Mouse (Mus musculus) stomach, embryonic 15.5 days (tissue): Measurements from ENCODE around the gene Tsacc. TPM values are rescaled to one million over a fixed set of nuclear protein-coding genes. Genes with fewer than 3 reads are reported as not detected.
"Not testable (repeated sequence)": the region's sequence is repeated elsewhere in the genome, so short reads cannot be mapped to it uniquely, and the experiment has no call there.

Experiments
- ATAC-seq: fragments of 200-750 bp; cut with Nextera tagmentation; 2 replicates; pipeline ENCODE4 v1.8.0; 2017; ENCODE audit warnings: low read depth, moderate number of reproducible peaks, moderate TSS enrichment; ENCODE audit not compliant: insufficient read depth, low FRiP score
- H3K27ac ChIP-seq: fragments of 300-500 bp; sonication (generic); 2 replicates; pipeline ENCODE4 v1.5.1; 2015; ENCODE audit warnings: mild to moderate bottlenecking, inconsistent platforms
- H3K27me3 ChIP-seq: fragments of 300-500 bp; sonication (generic); replicated peaks from 2 replicates; pipeline ENCODE4 v1.6.1; 2015; ENCODE audit warnings: inconsistent platforms
- H3K36me3 ChIP-seq: fragments of 300-500 bp; sonication (generic); 2 replicates; pipeline ENCODE4 v1.6.1; 2015; ENCODE audit warnings: inconsistent platforms
- H3K4me1 ChIP-seq: fragments of 300-500 bp; sonication (generic); 2 replicates; pipeline ENCODE4 v1.6.1; 2015; ENCODE audit warnings: inconsistent platforms
- H3K4me2 ChIP-seq: fragments of 300-500 bp; sonication (generic); 2 replicates; pipeline ENCODE4 v1.6.1; 2015; ENCODE audit warnings: mild to moderate bottlenecking, inconsistent platforms
- H3K4me3 ChIP-seq: fragments of 300-500 bp; sonication (generic); replicated peaks from 2 replicates; pipeline ENCODE4 v1.5.1; 2015; ENCODE audit warnings: inconsistent platforms
- H3K9ac ChIP-seq: fragments of 300-500 bp; sonication (generic); 2 replicates; pipeline ENCODE4 v1.6.1; 2015; ENCODE audit warnings: inconsistent platforms
- H3K9me3 ChIP-seq: fragments of 300-500 bp; sonication (generic); 2 replicates; pipeline ENCODE4 v1.6.1; 2016; ENCODE audit warnings: inconsistent platforms
- WGBS: fragments of 180-500 bp; shearing (Covaris S2); methylation state at CpG from one replicate; pipeline ENCODE4 v1.1.7; 2015; 5-methylcytosine and 5-hydroxymethylcytosine counted together
- polyA plus RNA-seq: library from polyadenylated mRNA; unstranded; fragments of >200 nt; fragmentation: Nextera tagmentation; extraction: Ambion mirVana; gene quantifications from 2 replicates; pipeline ENCODE4 v1.2.1, GENCODE M21; 2015

The Tsacc gene
- polyA plus RNA-seq, 1 experiment from 2014 or later: 13.4 TPM

- Histone ChIP-seq H3K9ac (no peak overlapping the region), H3K27ac (no peak overlapping the region), H3K36me3 (no peaks in the 10 kb centered on the region), H3K4me3 (no peak overlapping the region), H3K4me2 (no peak overlapping the region), H3K27me3 (no peaks in the 10 kb centered on the region), H3K4me1 (no peaks in the 10 kb centered on the region), H3K9me3 (no peaks in the 10 kb centered on the region)
- ATAC-seq: no peak
- 40% methylated on average over 7 of the region's 7 CpGs for WGBS
Measured at GRCm38 (mm10) chr3:88276529-88277143, 20.2 kb downstream of the Tsacc start.

GRCm38 (mm10) chr3:88276121-88276520, 20.7 kb downstream of the Tsacc start:
- H3K27me3 ChIP-seq: no peaks in the 10 kb centered on the region
- H3K9me3 ChIP-seq: no peaks in the 10 kb centered on the region
- no peak overlapping the region for H3K4me2 ChIP-seq
- no peak overlapping the region for H3K27ac ChIP-seq
- no peak for ATAC-seq
- H3K4me1 ChIP-seq: no peaks in the 10 kb centered on the region
- H3K36me3 ChIP-seq: no peaks in the 10 kb centered on the region
- H3K9ac ChIP-seq: no peak overlapping the region
- 69% methylated on average over 2 of the region's 2 CpGs for WGBS
- no peak overlapping the region for H3K4me3 ChIP-seq

- no peaks in the 10 kb centered on the region for H3K36me3 ChIP-seq
- no peak for ATAC-seq
- 90% methylated on average over 4 of the region's 4 CpGs for WGBS
- H3K9me3 ChIP-seq: no peaks in the 10 kb centered on the region
- no peak overlapping the region for H3K27ac ChIP-seq
- no peak overlapping the region for H3K4me3 ChIP-seq
- H3K4me2 ChIP-seq: no peak overlapping the region
- H3K4me1 ChIP-seq: no peaks in the 10 kb centered on the region
- no peaks in the 10 kb centered on the region for H3K27me3 ChIP-seq
- H3K9ac ChIP-seq: no peak overlapping the region
Measured at GRCm38 (mm10) chr3:88274002-88274401, 22.8 kb downstream of the Tsacc start.

- Histone ChIP-seq H3K9ac (no peak overlapping the region), H3K9me3 (no peaks in the 10 kb centered on the region), H3K36me3 (no peaks in the 10 kb centered on the region), H3K27ac (no peak overlapping the region), H3K4me1 (no peaks in the 10 kb centered on the region), H3K4me2 (no peak overlapping the region), H3K27me3 (no peaks in the 10 kb centered on the region), H3K4me3 (no peak overlapping the region)
- 90% methylated on average over 3 of the region's 3 CpGs for WGBS
- ATAC-seq: no peak
Measured at GRCm38 (mm10) chr3:88271859-88272258, 24.9 kb downstream of the Tsacc start.

- not testable (repeated sequence) for H3K27ac ChIP-seq, H3K9me3 ChIP-seq, H3K9ac ChIP-seq, ATAC-seq, H3K4me2 ChIP-seq, H3K36me3 ChIP-seq, H3K4me3 ChIP-seq, H3K27me3 ChIP-seq, H3K4me1 ChIP-seq
- 86% methylated on average over 2 of the region's 2 CpGs for WGBS
Measured at GRCm38 (mm10) chr3:88271298-88271697, 25.5 kb downstream of the Tsacc start.

GRCm38 (mm10) chr3:88268991-88269390, 27.8 kb downstream of the Tsacc start:
- H3K9me3 ChIP-seq: no peaks in the 10 kb centered on the region
- H3K4me2 ChIP-seq: no peak overlapping the region
- WGBS: 83% methylated on average over 5 of the region's 5 CpGs
- H3K4me1 ChIP-seq: no peaks in the 10 kb centered on the region
- no peak overlapping the region for H3K9ac ChIP-seq
- ATAC-seq: no peak
- H3K36me3 ChIP-seq: no peaks in the 10 kb centered on the region
- H3K27ac ChIP-seq: no peak overlapping the region
- no peak overlapping the region for H3K4me3 ChIP-seq
- no peaks in the 10 kb centered on the region for H3K27me3 ChIP-seq

- WGBS: 79% methylated on average over 6 of the region's 6 CpGs
- not testable (repeated sequence) for H3K9me3 ChIP-seq, H3K36me3 ChIP-seq, H3K27ac ChIP-seq, ATAC-seq, H3K27me3 ChIP-seq, H3K9ac ChIP-seq, H3K4me3 ChIP-seq, H3K4me2 ChIP-seq, H3K4me1 ChIP-seq
Measured at GRCm38 (mm10) chr3:88268014-88268413, 28.8 kb downstream of the Tsacc start.

- WGBS: 56% methylated on average over 3 of the region's 3 CpGs
- H3K9me3 ChIP-seq: no peaks in the 10 kb centered on the region
Measured at GRCm38 (mm10) chr3:88262346-88262745, 34.5 kb downstream of the Tsacc start.

GRCm38 (mm10) chr3:88256382-88256781, 40.4 kb downstream of the Tsacc start:
- WGBS: 64% methylated on average over 7 of the region's 7 CpGs
- no peak overlapping the region for H3K27ac ChIP-seq
- no peaks in the 10 kb centered on the region for H3K36me3 ChIP-seq
- H3K4me1 ChIP-seq: peaks cover 8% of the 10 kb centered on the region
- no peak overlapping the region for H3K4me2 ChIP-seq
- no peak overlapping the region for H3K9ac ChIP-seq
- no peak for ATAC-seq
- peaks cover 14% of the 10 kb centered on the region for H3K27me3 ChIP-seq
- no peak overlapping the region for H3K4me3 ChIP-seq
- H3K9me3 ChIP-seq: no peaks in the 10 kb centered on the region

More at GRCm38 (mm10) chr3:88262346-88262745, 34.5 kb downstream of the Tsacc start:
- H3K27me3 ChIP-seq: no peaks in the 10 kb centered on the region
- ATAC-seq: no peak
- no peak overlapping the region for H3K4me3 ChIP-seq
- H3K27ac ChIP-seq: no peak overlapping the region
- H3K4me1 ChIP-seq: no peaks in the 10 kb centered on the region
- H3K36me3 ChIP-seq: no peaks in the 10 kb centered on the region
- no peak overlapping the region for H3K9ac ChIP-seq
- H3K4me2 ChIP-seq: no peak overlapping the region

GRCm38 (mm10) chr3:88255950-88256349, 40.8 kb downstream of the Tsacc start:
- no peak overlapping the region for H3K27ac ChIP-seq
- no peak overlapping the region for H3K4me3 ChIP-seq
- H3K9ac ChIP-seq: no peak overlapping the region
- H3K4me2 ChIP-seq: no peak overlapping the region
- peaks cover 14% of the 10 kb centered on the region for H3K27me3 ChIP-seq
- peak; percentile 61; the same call in 1 of the 2 replicates for ATAC-seq
- no peaks in the 10 kb centered on the region for H3K9me3 ChIP-seq
- H3K36me3 ChIP-seq: no peaks in the 10 kb centered on the region
- H3K4me1 ChIP-seq: peaks cover 8% of the 10 kb centered on the region
- 53% methylated on average over 6 of the region's 6 CpGs for WGBS

GRCm38 (mm10) chr3:88254268-88254926, 42.4 kb downstream of the Tsacc start, which contains the start of gene Rhbg:
Gene Rhbg (minus strand): TSS chr3:88254709.
- Histone ChIP-seq H3K4me3 (peak within 1 kb of the TSS; percentile 41), H3K27ac (no peak within 1 kb of the TSS), H3K4me2 (peak within 1 kb of the TSS; percentile 68), H3K4me1 (peaks cover 8% of the 10 kb centered on the region), H3K9me3 (no peaks in the 10 kb centered on the region), H3K27me3 (peaks cover 14% of the 10 kb centered on the region), H3K36me3 (no peaks in the 10 kb centered on the region), H3K9ac (peak within 1 kb of the TSS; percentile 20; the same call in 1 of the 2 replicates)
- WGBS: 2% methylated on average over 34 of the region's 34 CpGs
- ATAC-seq: peak; percentile 61; the same call in 1 of the 2 replicates

GRCm38 (mm10) chr3:88252739-88253138, 44.1 kb downstream of the Tsacc start:
- no peak overlapping the region for H3K9ac ChIP-seq
- H3K4me3 ChIP-seq: no peak overlapping the region
- no peak for ATAC-seq
- no peaks in the 10 kb centered on the region for H3K36me3 ChIP-seq
- peaks cover 8% of the 10 kb centered on the region for H3K4me1 ChIP-seq
- H3K27me3 ChIP-seq: peaks cover 14% of the 10 kb centered on the region
- WGBS: 67% methylated on average over 6 of the region's 6 CpGs
- H3K4me2 ChIP-seq: no peak overlapping the region
- H3K9me3 ChIP-seq: no peaks in the 10 kb centered on the region
- no peak overlapping the region for H3K27ac ChIP-seq
